In the genomic region with DNA sequence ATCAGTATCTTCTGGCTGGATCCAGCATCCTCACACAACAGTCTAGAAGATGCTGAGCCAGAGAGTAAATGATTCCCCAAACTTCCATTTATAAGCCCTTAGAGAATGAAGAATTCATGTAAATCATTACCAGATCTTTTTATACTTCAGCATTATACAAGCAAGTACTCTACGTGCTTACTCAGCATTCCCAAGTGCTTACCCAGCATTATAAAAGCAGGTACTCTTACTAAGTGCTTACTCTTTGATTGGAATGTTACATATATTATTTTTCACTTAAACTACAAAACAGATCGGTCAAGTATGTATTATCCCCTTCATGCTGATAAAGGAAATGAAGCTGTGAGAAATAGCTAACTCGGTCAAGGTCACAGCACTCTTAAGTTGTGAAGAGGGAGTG, we compare ENCODE assay signal across 31 mouse cellular contexts.
"Had no signal": no experiment of that assay in that cellular context is flagged by ENCODE, and none has a peak within 500 bp of the region (broad histone marks: within the 10 kb centered on the region; RNA-seq: fewer than 3 reads in every experiment).

No protein-coding gene starts in this region.

- DNase-seq: heart, postnatal 10 days; heart, postnatal 14 days; heart, postnatal 36 days; heart, postnatal 4 days; kidney, adult 11 months; kidney, postnatal 10 days; kidney, postnatal 14 days; kidney, postnatal 25 days; kidney, postnatal 4 days; layer of hippocampus, adult 9-11 months; layer of hippocampus, postnatal 36 days had no signal

- ATAC-seq: hindbrain, embryonic 16.5 days; hindbrain, postnatal 0 days; inflammation-experienced regulatory T-cells, adult 6 months; intestine, embryonic 15.5 days; intestine, embryonic 16.5 days; intestine, postnatal 0 days had no signal

- H3K4me1 ChIP-seq: heart, embryonic 12.5 days; heart, embryonic 13.5 days; heart, embryonic 15.5 days; hindbrain, embryonic 10.5 days; hindbrain, embryonic 12.5 days; hindbrain, embryonic 13.5 days; hindbrain, embryonic 15.5 days; intestine, embryonic 15.5 days; kidney, embryonic 15.5 days had no signal

- H3K9me3 ChIP-seq: heart, embryonic 10.5 days; heart, embryonic 12.5 days; heart, embryonic 13.5 days; heart, embryonic 15.5 days; hindbrain, embryonic 10.5 days; hindbrain, embryonic 12.5 days; hindbrain, embryonic 13.5 days; hindbrain, embryonic 15.5 days; intestine, embryonic 15.5 days; kidney, embryonic 15.5 days had no signal

- H3K27ac ChIP-seq: heart, embryonic 10.5 days; heart, embryonic 13.5 days; heart, embryonic 15.5 days; hindbrain, embryonic 10.5 days; hindbrain, embryonic 12.5 days; hindbrain, embryonic 13.5 days; hindbrain, embryonic 14.5 days; hindbrain, embryonic 15.5 days; hindbrain, postnatal 0 days; intestine, embryonic 15.5 days; kidney, embryonic 15.5 days; kidney, postnatal 0 days; layer of hippocampus, adult 2 months; left cerebral cortex, adult 2 months had no signal

- H3K4me3 ChIP-seq: heart, embryonic 10.5 days; heart, embryonic 12.5 days; heart, embryonic 13.5 days; heart, embryonic 15.5 days; hindbrain, embryonic 10.5 days; hindbrain, embryonic 12.5 days; hindbrain, embryonic 13.5 days; hindbrain, embryonic 15.5 days; intestine, embryonic 15.5 days; kidney, embryonic 15.5 days; layer of hippocampus, adult 2 months; left cerebral cortex, adult 2 months had no signal

- H3K36me3 ChIP-seq: heart, embryonic 10.5 days; heart, embryonic 12.5 days; heart, embryonic 13.5 days; heart, embryonic 15.5 days; hindbrain, embryonic 10.5 days; hindbrain, embryonic 12.5 days; hindbrain, embryonic 13.5 days; hindbrain, embryonic 15.5 days; intestine, embryonic 15.5 days; kidney, embryonic 15.5 days had no signal

- H3K9ac ChIP-seq: heart, embryonic 12.5 days; heart, embryonic 13.5 days; heart, embryonic 15.5 days; hindbrain, embryonic 12.5 days; hindbrain, embryonic 13.5 days; hindbrain, embryonic 14.5 days; hindbrain, embryonic 15.5 days; intestine, embryonic 15.5 days; kidney, embryonic 15.5 days had no signal

- H3K4me2 ChIP-seq: heart, embryonic 11.5 days; heart, embryonic 12.5 days; heart, embryonic 13.5 days; heart, embryonic 15.5 days; hindbrain, embryonic 12.5 days; hindbrain, embryonic 13.5 days; hindbrain, embryonic 14.5 days; hindbrain, embryonic 15.5 days; intestine, embryonic 15.5 days; kidney, embryonic 15.5 days had no signal

- H3K27me3 ChIP-seq: heart, embryonic 12.5 days; heart, embryonic 13.5 days; heart, embryonic 15.5 days; hindbrain, embryonic 12.5 days; hindbrain, embryonic 13.5 days; hindbrain, embryonic 15.5 days; intestine, embryonic 15.5 days; kidney, embryonic 15.5 days had no signal
